In genomic region chr11:74462651-74463050, GRCm38 (mm10) we compare ENCODE assay signal across 19 mouse cellular contexts.
DNase-seq lines count a peak whose midpoint lies in the region; ATAC-seq and TF ChIP-seq lines count a peak whose summit lies in the region.
"Had no signal": no experiment of that assay in that cellular context is flagged by ENCODE, and none has a peak within 500 bp of the region (broad histone marks: within the 10 kb centered on the region; RNA-seq: fewer than 3 reads in every experiment).

No protein-coding gene starts in this region.

- WGBS in heart, embryonic 13.5 days, result 0% methylated on average over 2 of the region's 2 CpGs
- 19% methylated on average over 2 of the region's 2 CpGs for WGBS in heart, adult 2 months
- 26% methylated on average over 2 of the region's 2 CpGs for WGBS in cerebellum, adult 2 months
- 40% methylated on average over 2 of the region's 2 CpGs for WGBS in intestine, embryonic 16.5 days

- TF ChIP-seq CTCF in heart, adult 2 months (IDR thresholded peaks at IDR 0.05), result no peak
- TF ChIP-seq CTCF in cerebellum, adult 2 months (IDR thresholded peaks at IDR 0.05; ENCODE audit: borderline replicate concordance, insufficient read depth, low read depth, low read length), result no peak

- TF ChIP-seq EP300 in heart, adult 2 months (IDR thresholded peaks at IDR 0.05; ENCODE audit: insufficient read depth, low read depth, low read length), result no peak

- H3K36me3 ChIP-seq in heart, embryonic 13.5 days, result no peaks in the 10 kb centered on the region
- H3K36me3 ChIP-seq in heart, adult 2 months (ENCODE audit: control insufficient read depth, insufficient read depth, low read length), result no peaks in the 10 kb centered on the region
- H3K36me3 ChIP-seq in intestine, embryonic 16.5 days (ENCODE audit: control insufficient read depth, insufficient read depth, low read length), result no peaks in the 10 kb centered on the region
- H3K36me3 ChIP-seq: embryonic facial prominence, embryonic 12.5 days; heart, embryonic 12.5 days; hindbrain, embryonic 12.5 days had no signal

- H3K4me1 ChIP-seq in heart, embryonic 13.5 days, result peaks cover 58% of the 10 kb centered on the region
- peaks cover 1% of the 10 kb centered on the region; the same call in 1 of the 2 replicates for H3K4me1 ChIP-seq in heart, adult 2 months (ENCODE audit: control insufficient read depth, insufficient read depth, low read length)
- peaks cover 19% of the 10 kb centered on the region for H3K4me1 ChIP-seq in cerebellum, adult 2 months (ENCODE audit: control insufficient read depth, insufficient read depth, low read length)
- H3K4me1 ChIP-seq in intestine, embryonic 16.5 days (ENCODE audit: control insufficient read depth, insufficient read depth, low read length), result peaks cover 20% of the 10 kb centered on the region

- H3K9me3 ChIP-seq in heart, embryonic 13.5 days, result no peaks in the 10 kb centered on the region
- H3K9me3 ChIP-seq in intestine, embryonic 16.5 days (ENCODE audit: control insufficient read depth, low read length), result no peaks in the 10 kb centered on the region
- H3K9me3 ChIP-seq: embryonic facial prominence, embryonic 12.5 days; heart, embryonic 12.5 days; hindbrain, embryonic 12.5 days had no signal

- no peak overlapping the region for H3K4me2 ChIP-seq in heart, embryonic 13.5 days
- no peak overlapping the region for H3K4me2 ChIP-seq in intestine, embryonic 16.5 days (ENCODE audit: low read depth, low read length)
- H3K4me2 ChIP-seq: embryonic facial prominence, embryonic 12.5 days; heart, embryonic 12.5 days; hindbrain, embryonic 12.5 days had no signal

- no peak for ATAC-seq in heart, embryonic 13.5 days (ENCODE audit: extremely low read depth, insufficient number of reproducible peaks, low FRiP score, low TSS enrichment)
- no peak for ATAC-seq in intestine, embryonic 16.5 days
- ATAC-seq: forebrain, embryonic 16.5 days; hindbrain, embryonic 16.5 days; inflammation-experienced regulatory T-cells, adult 6 months had no signal

- no peak overlapping the region for H3K27ac ChIP-seq in heart, embryonic 13.5 days (replicated peaks)
- no peak overlapping the region for H3K27ac ChIP-seq in heart, adult 2 months
- no peak overlapping the region for H3K27ac ChIP-seq in cerebellum, adult 2 months (ENCODE audit: insufficient read depth, low read length)
- no peak overlapping the region for H3K27ac ChIP-seq in intestine, embryonic 16.5 days (ENCODE audit: low read length)
- H3K27ac ChIP-seq: embryonic facial prominence, embryonic 12.5 days; hindbrain, embryonic 12.5 days had no signal

- no peak for DNase-seq in heart, adult 2 months
- DNase-seq in brain, adult 2 months (ENCODE audit: low read depth, low spot score), result peak; percentile 47
- peak; percentile 30 to 36 for DNase-seq in cerebellum, adult 2 months
- peak; percentile 46 to 49 for DNase-seq in cerebellum, postnatal 14 days
- DNase-seq in right cerebral cortex, adult 18-20 months, result no peak
- no peak for DNase-seq in lung, postnatal 25 days (ENCODE audit: low spot score)
- DNase-seq: adrenal gland, postnatal 10 days; gastrocnemius, postnatal 10 days; heart, adult 18-20 months; heart, postnatal 4 days; kidney, adult 11 months had no signal

- no peak for TF ChIP-seq POLR2A in heart, adult 2 months (IDR thresholded peaks at IDR 0.05; ENCODE audit: insufficient read depth, low read depth, low read length)
- TF ChIP-seq POLR2A in cerebellum, adult 2 months (IDR thresholded peaks at IDR 0.05; ENCODE audit: borderline replicate concordance, insufficient read depth, low read length), result no peak

- intact Hi-C loops in heart, adult 2 months (cut with DNase I), result no loop called here

- 0 out of 2 replicates have a peak overlapping the region, but pooled peaks have one; percentile 19 for H3K9ac ChIP-seq in heart, embryonic 13.5 days
- H3K9ac ChIP-seq in heart, adult 2 months (ENCODE audit: low read depth, low read length), result no peak overlapping the region
- no peak overlapping the region for H3K9ac ChIP-seq in intestine, embryonic 16.5 days (ENCODE audit: low read depth, low read length)
- H3K9ac ChIP-seq: embryonic facial prominence, embryonic 12.5 days; heart, embryonic 12.5 days; hindbrain, embryonic 12.5 days had no signal

- H3K27me3 ChIP-seq in heart, embryonic 13.5 days (replicated peaks), result no peaks in the 10 kb centered on the region
- no peaks in the 10 kb centered on the region for H3K27me3 ChIP-seq in heart, adult 2 months (ENCODE audit: control insufficient read depth, insufficient read depth, low read length)
- no peaks in the 10 kb centered on the region for H3K27me3 ChIP-seq in cerebellum, adult 2 months (ENCODE audit: control insufficient read depth, insufficient read depth, low read length)
- H3K27me3 ChIP-seq in intestine, embryonic 16.5 days (replicated peaks; ENCODE audit: control insufficient read depth, insufficient read depth, low read length), result no peaks in the 10 kb centered on the region
- H3K27me3 ChIP-seq: embryonic facial prominence, embryonic 12.5 days; heart, embryonic 12.5 days; hindbrain, embryonic 12.5 days had no signal

- H3K4me3 ChIP-seq in heart, embryonic 13.5 days, result no peak overlapping the region
- no peak overlapping the region for H3K4me3 ChIP-seq in heart, adult 2 months
- H3K4me3 ChIP-seq in cerebellum, adult 2 months (replicated peaks; ENCODE audit: insufficient read depth, low read depth, low read length), result no peak overlapping the region
- H3K4me3 ChIP-seq in intestine, embryonic 16.5 days (ENCODE audit: low read length), result no peak overlapping the region
- H3K4me3 ChIP-seq: embryonic facial prominence, embryonic 12.5 days; heart, embryonic 12.5 days; hindbrain, embryonic 12.5 days had no signal

- no peaks in the 10 kb centered on the region for H3K79me2 ChIP-seq in heart, adult 2 months (replicated peaks; ENCODE audit: control insufficient read depth, insufficient read depth, low read length)

Comparison
In these comparisons a context has a peak if more than half of its experiments do, and no peak if none do; other contexts are left out.
1. DNase-seq: peak in brain, adult 2 months (single experiment), cerebellum, adult 2 months (2 of 2) and cerebellum, postnatal 14 days (2 of 2); none in heart, adult 2 months (0 of 2), right cerebral cortex, adult 18-20 months (single experiment) and lung, postnatal 25 days (single experiment).